Mouse (Mus musculus) effector memory CD4-positive, alpha-beta T cell, adult 7 months (primary cell): ENCODE measurements around the gene Hsd17b10. TPM values are rescaled to one million over a fixed set of nuclear protein-coding genes. Genes with fewer than 3 reads are reported as not detected.

Experiments used
- polyA plus RNA-seq: library from polyadenylated mRNA; unstranded; fragments of 100-300 nt; shearing (Covaris generic); gene quantifications from one replicate; pipeline ENCODE4 v1.2.1, GENCODE M21; 2017

Gene Hsd17b10
- 43.9 TPM for polyA plus RNA-seq

DNA sequence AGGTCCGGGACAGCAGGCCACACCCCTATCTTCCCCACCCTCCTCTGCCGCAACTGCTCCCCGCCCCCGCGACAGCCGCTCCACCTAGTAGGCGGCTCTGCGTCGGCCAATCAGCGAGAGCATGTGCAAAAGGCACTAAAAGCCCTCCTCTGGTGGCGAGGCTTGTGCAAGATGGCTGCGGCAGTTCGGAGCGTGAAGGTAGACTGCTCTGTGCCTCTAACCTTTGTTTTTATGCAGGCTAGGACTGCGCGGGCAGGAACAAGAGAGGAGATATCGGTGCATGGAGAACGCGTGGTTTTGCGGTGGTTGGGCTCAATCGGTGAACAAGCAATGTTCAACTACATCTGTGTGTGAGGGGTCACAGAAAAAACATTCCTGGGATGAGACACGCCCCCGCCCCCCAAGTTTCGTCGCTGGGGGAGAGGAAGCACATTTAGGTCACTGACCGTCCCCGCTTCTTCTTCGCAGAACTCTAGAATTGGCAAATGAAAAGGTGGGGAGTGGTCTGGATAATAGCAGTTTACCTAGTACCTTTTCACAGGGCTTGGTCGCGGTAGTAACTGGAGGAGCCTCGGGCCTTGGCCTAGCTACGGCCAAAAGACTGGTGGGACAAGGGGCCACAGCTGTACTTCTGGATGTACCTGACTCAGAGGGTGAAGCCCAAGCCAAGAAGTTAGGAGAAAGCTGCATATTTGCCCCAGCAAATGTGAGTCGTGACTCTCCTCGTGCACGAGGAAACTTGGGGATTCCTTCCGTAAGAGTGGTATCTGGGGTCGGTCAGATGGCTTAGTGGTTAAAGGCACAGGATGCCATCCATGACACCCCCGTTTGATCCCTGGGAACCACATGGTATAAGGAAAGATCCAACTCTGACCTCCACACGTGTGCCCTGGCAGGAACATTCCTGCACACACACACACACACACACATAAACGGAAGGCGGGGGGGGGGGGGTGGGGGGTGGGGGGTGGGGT lies at the start of gene Hsd17b10:
Hsd17b10 (plus strand) TSS at position 109 of the 974 bp plus-strand sequence.

DNA sequence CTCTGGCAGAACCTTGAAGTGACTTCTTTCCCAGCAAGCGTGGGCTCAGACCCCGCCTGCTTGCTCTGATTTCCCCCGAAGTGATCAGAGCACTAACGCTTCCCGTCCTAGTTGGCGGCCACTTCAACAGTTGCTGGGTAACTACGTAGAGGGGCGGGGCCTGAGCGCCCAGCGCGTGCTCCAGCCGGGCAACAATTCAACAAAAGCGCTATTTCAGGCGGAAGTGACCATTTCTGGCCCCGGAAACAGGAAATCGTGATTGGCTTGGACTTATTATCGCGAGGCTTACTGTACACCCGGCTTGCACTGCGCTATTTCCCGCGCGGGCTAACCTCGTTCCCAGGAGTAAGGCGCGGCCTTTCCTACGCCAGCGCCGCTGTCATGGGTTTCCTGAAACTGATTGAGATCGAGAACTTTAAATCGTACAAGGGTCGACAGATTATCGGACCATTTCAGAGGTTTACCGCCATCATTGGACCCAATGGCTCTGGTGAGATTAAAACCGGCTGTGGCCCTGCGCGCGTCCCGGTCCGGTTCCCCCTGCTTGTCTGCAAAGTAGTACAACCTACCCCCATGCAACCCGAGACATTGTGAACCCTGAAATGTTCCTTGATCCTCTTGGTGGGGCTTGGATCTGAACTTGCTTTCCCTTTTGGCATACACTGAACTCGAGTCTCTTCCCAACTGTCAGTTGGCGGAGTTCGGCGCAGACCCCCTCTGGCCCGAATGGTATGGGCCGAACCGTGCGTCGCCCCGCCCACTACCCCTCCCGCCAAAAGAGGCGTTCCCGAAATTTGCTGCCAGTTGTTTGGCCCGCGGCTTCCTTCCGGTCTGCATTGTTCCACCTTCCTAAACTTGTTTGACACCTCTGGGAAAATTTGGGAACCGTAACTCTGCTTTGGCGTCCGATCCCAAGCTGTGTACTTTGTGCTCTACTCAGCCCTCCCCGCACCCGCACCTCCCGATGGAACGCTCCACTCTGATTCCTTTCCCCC lies 14.8 kb downstream of the Hsd17b10 start, which contains the start of the genes Ribc1 and Smc1a:
Ribc1 (minus strand) TSS at position 145 of the 995 bp plus-strand sequence.
Smc1a (plus strand) TSS at position 278 of the 995 bp plus-strand sequence.

Other genes with a start within 250 kb of the Hsd17b10 start
- 41.7 TPM for gene Huwe1, start 201.0 kb upstream of the Hsd17b10 start, polyA plus RNA-seq
- 0.93 TPM for gene Ribc1, start 14.4 kb downstream of the Hsd17b10 start, polyA plus RNA-seq
- 57.1 TPM for gene Smc1a, start 14.6 kb downstream of the Hsd17b10 start, polyA plus RNA-seq
- gene Iqsec2, start 142.4 kb downstream of the Hsd17b10 start, polyA plus RNA-seq = not detected
- 36.3 TPM for gene Kdm5c, start 231.2 kb downstream of the Hsd17b10 start, polyA plus RNA-seq